Mouse (Mus musculus) forebrain, embryonic 15.5 days (tissue): ENCODE data around the gene Gm10382. TPM values are rescaled to one million over a fixed set of nuclear protein-coding genes. Genes with fewer than 3 reads are reported as not detected.
"Not testable (repeated sequence)": the region's sequence is repeated elsewhere in the genome, so short reads cannot be mapped to it uniquely, and the experiment has no call there.

Source experiments
- ATAC-seq: fragments of 200-750 bp; cut with Nextera tagmentation; replicated peaks from 2 replicates; pipeline ENCODE4 v1.8.0; 2017; ENCODE audit warnings: mild to moderate bottlenecking, moderate TSS enrichment, moderate library complexity
- H3K27ac ChIP-seq: fragments of 300-500 bp; sonication (generic); replicated peaks from 2 replicates; pipeline ENCODE4 v1.5.1; 2015; ENCODE audit warnings: mild to moderate bottlenecking, inconsistent platforms
- H3K27me3 ChIP-seq: fragments of 300-500 bp; sonication (generic); 2 replicates; pipeline ENCODE4 v1.6.1; 2015; ENCODE audit warnings: inconsistent platforms
- H3K36me3 ChIP-seq: fragments of 300-500 bp; sonication (generic); 2 replicates; pipeline ENCODE4 v1.6.1; 2015; ENCODE audit warnings: mild to moderate bottlenecking, inconsistent platforms
- H3K4me1 ChIP-seq: fragments of 300-500 bp; sonication (generic); 2 replicates; pipeline ENCODE4 v1.6.1; 2015; ENCODE audit warnings: inconsistent platforms
- H3K4me2 ChIP-seq: fragments of 300-500 bp; sonication (generic); replicated peaks from 2 replicates; pipeline ENCODE4 v1.6.1; 2015; ENCODE audit warnings: mild to moderate bottlenecking, inconsistent platforms
- H3K4me3 ChIP-seq: fragments of 300-500 bp; sonication (generic); 2 replicates; pipeline ENCODE4 v1.5.1; 2015; ENCODE audit warnings: mild to moderate bottlenecking, inconsistent platforms
- H3K9ac ChIP-seq: fragments of 300-500 bp; sonication (generic); replicated peaks from 2 replicates; pipeline ENCODE4 v1.6.1; 2015; ENCODE audit warnings: mild to moderate bottlenecking, inconsistent platforms
- H3K9me3 ChIP-seq: fragments of 300-500 bp; sonication (generic); 2 replicates; pipeline ENCODE4 v1.6.1; 2016; ENCODE audit warnings: inconsistent platforms
- WGBS: fragments of 180-500 bp; shearing (Covaris S2); methylation state at CpG from one replicate; pipeline ENCODE4 v1.1.7; 2015; ENCODE audit warnings: mixed read lengths; 5-methylcytosine and 5-hydroxymethylcytosine counted together
- polyA plus RNA-seq: library from polyadenylated mRNA; unstranded; fragments of >200 nt; fragmentation: Nextera tagmentation; extraction: Ambion mirVana; gene quantifications from 2 replicates; pipeline ENCODE4 v1.2.1, GENCODE M21; 2015

The Gm10382 gene
- polyA plus RNA-seq, 1 experiment from 2014 or later: 0.55 TPM

DNA sequence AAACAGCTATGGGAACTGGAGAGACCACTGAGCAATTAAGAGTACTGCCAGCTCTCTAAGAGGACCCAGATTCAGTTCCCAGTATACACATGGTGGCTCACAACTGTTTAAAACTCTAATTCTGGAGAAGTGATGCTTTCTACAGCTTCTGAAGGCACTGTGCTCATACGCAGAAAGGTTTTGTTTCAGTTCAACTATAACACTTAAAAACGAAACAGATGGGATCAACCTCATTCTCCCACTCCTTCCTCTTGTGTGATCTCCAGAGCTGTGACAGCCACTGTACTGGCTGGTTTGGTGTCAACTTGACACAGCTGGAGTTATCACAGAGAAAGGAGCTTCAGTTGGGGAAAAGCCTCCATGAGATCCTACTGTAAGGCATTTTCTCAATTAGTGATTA is 13.3 kb upstream of the Gm10382 start:
- H3K27ac ChIP-seq: no peak overlapping the region
- 85% methylated on average over 2 of the region's 2 CpGs for whole genome bisulfite sequencing
- H3K36me3 ChIP-seq: no peaks in the 10 kb centered on the region
- no peaks in the 10 kb centered on the region for H3K27me3 ChIP-seq
- no peak overlapping the region for H3K9ac ChIP-seq
- no peak for ATAC-seq
- H3K9me3 ChIP-seq: no peaks in the 10 kb centered on the region
- no peaks in the 10 kb centered on the region for H3K4me1 ChIP-seq
- no peak overlapping the region for H3K4me3 ChIP-seq
- no peak overlapping the region for H3K4me2 ChIP-seq

DNA sequence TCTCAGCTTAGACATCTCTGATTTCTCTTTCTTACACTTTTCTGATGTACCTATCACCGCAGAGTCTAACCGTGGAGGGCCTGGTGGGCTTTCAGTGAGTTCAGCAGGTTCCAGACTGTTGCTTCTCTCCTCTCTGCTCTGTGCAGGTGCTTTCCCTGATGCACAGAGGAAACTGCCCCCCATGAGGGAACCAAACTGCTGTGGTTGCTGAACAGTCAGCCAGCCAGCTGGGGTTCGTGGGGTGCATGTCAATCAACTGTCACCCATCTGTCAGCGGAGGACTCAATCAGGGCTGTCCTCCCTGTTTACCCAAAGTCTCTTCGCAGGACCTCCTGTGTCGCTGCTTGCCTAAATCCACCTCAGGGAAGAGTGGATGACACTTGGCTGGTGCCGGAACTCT is 11.9 kb upstream of the Gm10382 start:
- H3K9me3 ChIP-seq: no peaks in the 10 kb centered on the region
- no peaks in the 10 kb centered on the region for H3K27me3 ChIP-seq
- H3K4me2 ChIP-seq: no peak overlapping the region
- H3K4me1 ChIP-seq: no peaks in the 10 kb centered on the region
- no peak overlapping the region for H3K4me3 ChIP-seq
- H3K9ac ChIP-seq: no peak overlapping the region
- no peaks in the 10 kb centered on the region for H3K36me3 ChIP-seq
- no peak overlapping the region for H3K27ac ChIP-seq
- 72% methylated on average over 7 of the region's 7 CpGs for WGBS
- ATAC-seq: no peak

DNA sequence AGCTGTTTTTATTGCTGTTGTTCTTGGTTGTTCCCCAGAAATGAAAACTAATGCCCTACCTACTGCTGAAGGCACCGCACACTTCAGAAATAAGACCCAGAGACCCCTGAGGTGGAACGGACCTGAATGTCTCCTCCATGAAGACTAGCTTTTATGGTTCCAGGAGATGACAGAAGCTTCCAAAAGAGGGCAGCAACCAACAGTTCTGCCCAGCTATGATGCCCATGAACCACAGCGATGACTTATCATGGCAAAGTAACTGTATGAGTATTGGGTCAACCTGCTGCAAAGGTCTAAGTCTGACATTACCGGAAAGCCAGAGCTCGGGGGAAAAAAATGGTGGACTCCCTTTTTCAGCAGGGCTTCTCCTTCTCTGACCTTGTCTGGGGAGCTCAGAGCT is 10.2 kb upstream of the Gm10382 start:
- 0 out of 2 replicates have a peak, but pooled peaks cover 4% of the 10 kb centered on the region for H3K4me1 ChIP-seq
- WGBS: 82% methylated on average over 5 of the region's 5 CpGs
- H3K36me3 ChIP-seq: 0 out of 2 replicates have a peak, but pooled peaks cover 3% of the 10 kb centered on the region
- no peaks in the 10 kb centered on the region for H3K9me3 ChIP-seq
- H3K27me3 ChIP-seq: no peaks in the 10 kb centered on the region
- no peak overlapping the region for H3K4me3 ChIP-seq
- no peak overlapping the region for H3K9ac ChIP-seq
- H3K27ac ChIP-seq: no peak overlapping the region
- H3K4me2 ChIP-seq: no peak overlapping the region
- ATAC-seq: no peak

DNA sequence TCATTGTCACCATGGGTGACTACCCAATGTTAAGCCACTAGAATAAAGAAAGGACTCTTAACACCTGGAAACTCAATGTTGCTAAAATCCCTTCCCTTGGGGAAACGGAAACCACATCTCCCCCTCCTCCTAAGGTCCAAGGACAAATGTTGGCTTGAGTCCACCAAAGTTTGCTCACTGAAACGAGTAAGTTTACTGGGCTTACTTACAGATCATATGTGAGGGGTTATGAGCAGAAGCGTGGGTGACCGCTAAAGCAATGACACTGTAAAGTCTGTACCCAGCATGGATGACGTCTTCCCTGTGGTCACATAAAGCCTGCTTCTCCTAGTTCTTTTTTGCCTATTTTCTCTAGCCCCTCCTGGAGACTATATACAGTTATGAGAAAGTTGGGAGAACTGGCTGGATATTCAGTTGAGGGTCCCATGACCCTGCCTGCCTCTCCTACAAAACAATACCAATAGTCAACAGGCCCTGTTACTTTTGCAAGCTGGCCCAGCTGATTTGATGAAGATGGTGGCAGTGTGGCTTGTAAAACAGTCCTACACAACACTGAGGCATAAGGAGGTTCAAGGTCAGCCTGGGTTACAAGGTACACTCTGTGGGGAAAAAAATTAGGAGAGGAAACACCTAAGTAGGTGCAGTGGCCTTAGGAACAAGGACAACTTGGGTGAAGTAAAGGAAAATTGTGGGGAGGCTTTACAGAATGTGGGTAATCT is 7.0 kb upstream of the Gm10382 start:
- ATAC-seq: no peak
- Histone ChIP-seq H3K9ac (no peak overlapping the region), H3K4me1 (peaks cover 23% of the 10 kb centered on the region), H3K9me3 (no peaks in the 10 kb centered on the region), H3K4me2 (no peak overlapping the region), H3K36me3 (peaks cover 22% of the 10 kb centered on the region), H3K4me3 (no peak overlapping the region), H3K27ac (no peak overlapping the region), H3K27me3 (no peaks in the 10 kb centered on the region)
- 77% methylated on average over 5 of the region's 5 CpGs for WGBS

DNA sequence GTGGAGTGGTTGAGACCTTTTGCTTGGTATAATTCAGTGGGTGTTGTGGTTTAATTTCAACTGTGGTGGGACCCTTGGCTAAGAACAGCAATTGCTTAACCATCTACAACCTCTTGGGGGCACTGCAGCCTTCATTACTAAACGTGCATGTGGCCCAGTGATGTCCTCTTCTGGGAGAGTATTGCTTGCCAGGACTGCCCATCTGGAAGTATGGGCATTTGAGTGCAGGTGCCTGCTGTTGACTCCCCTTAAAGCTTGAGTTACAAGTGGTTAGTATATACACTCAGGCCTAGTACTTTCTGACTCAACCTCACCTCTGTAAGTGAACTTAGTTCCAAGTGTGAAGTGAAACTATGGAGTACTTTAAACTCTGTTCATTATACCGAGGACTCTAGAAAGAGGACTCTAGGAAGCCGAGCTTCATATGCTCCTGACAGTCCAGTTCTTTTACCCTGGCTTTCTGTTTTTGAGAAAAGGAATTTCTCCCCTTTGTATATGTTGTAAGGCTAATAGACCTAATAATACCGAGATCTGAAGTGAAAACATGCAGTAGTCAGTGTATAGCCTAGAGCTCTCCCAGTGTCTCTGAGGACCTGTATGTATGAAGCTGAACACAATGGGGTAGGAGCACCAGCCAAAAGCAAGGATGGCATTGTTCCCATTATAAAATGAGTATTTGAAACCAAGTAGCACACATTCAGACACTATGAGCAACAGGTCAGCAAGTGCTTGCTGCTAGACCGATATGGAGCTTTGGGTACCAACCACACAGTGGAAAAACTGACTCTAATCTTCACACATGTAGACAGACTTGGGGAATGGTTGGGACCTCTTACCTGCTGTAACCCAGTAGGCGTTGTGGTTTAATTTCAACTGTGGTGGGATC is 6.2 kb upstream of the Gm10382 start:
- no peak overlapping the region for H3K27ac ChIP-seq
- H3K9ac ChIP-seq: no peak overlapping the region
- peaks cover 23% of the 10 kb centered on the region for H3K4me1 ChIP-seq
- H3K4me3 ChIP-seq: no peak overlapping the region
- peaks cover 22% of the 10 kb centered on the region for H3K36me3 ChIP-seq
- H3K9me3 ChIP-seq: no peaks in the 10 kb centered on the region
- 47% methylated on average over 6 of the region's 6 CpGs for WGBS
- H3K4me2 ChIP-seq: no peak overlapping the region
- no peaks in the 10 kb centered on the region for H3K27me3 ChIP-seq
- 0 out of 2 replicates have a peak, but pooled peaks have one; percentile 43 for ATAC-seq

DNA sequence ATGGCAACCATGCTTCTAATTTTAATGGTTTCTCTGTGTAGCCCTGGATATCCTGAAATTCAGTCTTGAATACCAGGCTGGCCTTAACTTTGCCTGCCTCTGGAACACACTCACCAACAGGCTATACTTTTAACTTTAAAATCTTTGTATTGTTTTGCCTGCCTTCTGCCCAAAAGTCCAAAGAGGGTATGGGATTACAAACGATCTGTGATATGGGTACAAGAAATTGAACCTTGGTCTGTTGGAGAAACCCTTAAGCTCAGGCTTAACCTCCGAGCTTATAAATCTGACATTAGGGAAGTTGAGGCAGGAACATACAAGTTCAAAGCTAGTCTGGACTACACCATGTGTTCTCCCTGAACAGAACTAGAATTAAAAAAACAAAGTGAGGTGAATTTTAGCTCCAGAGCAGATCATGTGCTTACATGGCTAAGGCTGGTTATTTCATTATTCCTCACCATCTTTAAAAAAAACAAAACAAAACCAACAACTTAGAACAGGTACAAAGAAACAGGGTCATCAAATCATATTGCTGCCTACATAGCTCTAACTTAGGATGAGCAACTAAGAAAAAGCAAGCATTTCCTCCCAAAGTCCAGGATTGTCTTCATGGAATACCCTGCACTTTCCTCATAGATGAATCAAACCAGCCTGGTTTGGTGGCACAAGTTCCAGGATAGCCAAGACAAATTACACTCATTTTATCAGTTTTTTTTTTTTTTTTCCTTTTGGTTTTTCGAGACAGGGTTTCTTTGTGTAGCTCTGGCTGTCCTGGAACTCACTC is 5.3 kb upstream of the Gm10382 start:
- Histone ChIP-seq H3K9me3 (no peaks in the 10 kb centered on the region), H3K27me3 (no peaks in the 10 kb centered on the region), H3K9ac (no peak overlapping the region), H3K4me3 (no peak overlapping the region), H3K4me2 (no peak overlapping the region), H3K27ac (no peak overlapping the region), H3K36me3 (peaks cover 22% of the 10 kb centered on the region), H3K4me1 (peaks cover 30% of the 10 kb centered on the region)
- ATAC-seq: no peak
- 77% methylated on average over 3 of the region's 3 CpGs for WGBS

DNA sequence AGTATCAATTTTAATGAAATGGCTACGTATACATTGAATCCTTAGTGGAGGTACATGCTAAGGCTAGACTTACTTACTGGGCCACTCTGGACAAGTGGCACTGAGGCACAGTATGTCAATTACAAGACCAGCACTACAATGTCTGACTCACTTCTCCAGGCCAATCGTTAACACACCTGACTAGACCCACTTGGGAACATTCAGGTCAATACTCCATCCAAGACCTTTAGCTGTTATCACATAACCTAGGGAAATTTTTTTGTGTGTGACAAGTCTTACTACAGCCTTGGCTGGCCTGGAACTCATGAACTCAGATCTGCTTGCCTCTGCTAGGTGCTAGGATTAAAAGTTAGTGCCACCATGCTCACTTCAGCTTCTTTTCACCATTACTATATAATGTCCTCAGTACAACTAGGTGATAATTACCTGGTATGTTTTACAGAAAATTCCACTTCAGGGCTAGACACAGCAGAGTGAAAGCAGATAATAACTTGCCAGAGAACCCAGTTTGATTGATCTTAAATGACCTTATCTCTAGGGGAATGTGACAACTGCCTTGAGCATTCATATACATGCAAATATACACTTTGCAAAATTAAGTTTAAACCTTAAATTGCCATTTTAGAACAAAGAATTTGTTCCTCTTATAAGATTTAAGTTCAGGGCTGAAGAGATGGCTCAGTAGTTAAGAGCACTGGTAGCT is 4.5 kb upstream of the Gm10382 start:
- no peaks in the 10 kb centered on the region for H3K27me3 ChIP-seq
- no peak overlapping the region for H3K4me2 ChIP-seq
- H3K9ac ChIP-seq: no peak overlapping the region
- H3K4me1 ChIP-seq: peaks cover 30% of the 10 kb centered on the region
- peaks cover 22% of the 10 kb centered on the region for H3K36me3 ChIP-seq
- no peak for ATAC-seq
- H3K9me3 ChIP-seq: no peaks in the 10 kb centered on the region
- no peak overlapping the region for H3K4me3 ChIP-seq
- 86% methylated on average over 2 of the region's 2 CpGs for WGBS
- no peak overlapping the region for H3K27ac ChIP-seq

DNA sequence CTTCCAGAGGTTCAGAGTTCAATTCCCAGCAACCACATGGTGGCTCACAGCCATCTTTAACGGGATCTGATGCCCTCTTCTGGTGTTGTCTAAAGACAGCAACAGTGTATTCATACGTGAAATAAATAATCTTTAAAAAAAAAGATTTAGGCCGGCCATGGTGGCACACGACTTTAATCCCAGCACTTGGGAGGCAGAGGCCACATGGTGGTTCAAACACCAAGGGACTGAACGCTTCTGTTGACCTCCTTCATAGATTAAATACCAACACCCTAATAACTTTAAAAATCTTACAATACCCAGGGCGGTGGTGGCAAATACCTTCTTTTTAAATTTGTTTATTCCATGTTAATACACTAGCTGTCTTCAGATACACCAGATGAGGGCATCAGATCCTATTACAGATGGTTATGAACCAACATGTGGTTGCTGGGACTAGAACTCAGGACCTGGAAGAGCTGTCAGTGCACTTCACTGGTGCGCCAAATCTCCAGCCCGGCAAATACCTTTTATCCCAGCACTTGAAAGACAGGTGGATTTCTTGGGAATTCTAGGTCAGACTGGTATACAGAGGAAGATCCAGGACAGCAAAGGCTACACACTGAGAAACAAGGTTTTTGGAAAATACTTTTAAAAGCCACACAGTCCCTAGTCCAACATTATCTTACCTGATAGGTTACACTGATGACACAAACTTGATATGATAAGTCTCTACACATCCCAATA is 3.7 kb upstream of the Gm10382 start:
- ATAC-seq: no peak
- 74% methylated on average over 8 of the region's 8 CpGs for WGBS
- Histone ChIP-seq H3K27me3 (no peaks in the 10 kb centered on the region), H3K9ac (no peak overlapping the region), H3K4me2 (no peak overlapping the region), H3K36me3 (peaks cover 22% of the 10 kb centered on the region), H3K9me3 (no peaks in the 10 kb centered on the region), H3K4me3 (no peak overlapping the region), H3K4me1 (peaks cover 35% of the 10 kb centered on the region), H3K27ac (no peak overlapping the region)

DNA sequence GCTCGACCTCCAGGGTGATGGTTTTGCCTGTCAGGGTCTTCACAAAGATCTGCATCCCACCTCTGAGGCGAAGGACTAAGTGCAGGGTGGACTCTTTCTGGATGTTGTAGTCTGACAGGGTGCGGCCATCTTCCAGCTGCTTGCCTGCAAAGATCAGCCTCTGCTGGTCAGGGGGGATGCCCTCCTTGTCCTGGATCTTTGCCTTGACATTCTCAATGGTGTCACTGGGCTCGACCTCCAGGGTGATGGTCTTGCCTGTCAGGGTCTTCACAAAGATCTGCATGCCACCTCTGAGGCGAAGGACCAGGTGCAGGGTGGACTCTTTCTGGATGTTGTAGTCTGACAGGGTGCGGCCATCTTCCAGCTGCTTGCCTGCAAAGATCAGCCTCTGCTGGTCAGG is 1.8 kb upstream of the Gm10382 start:
- WGBS: 94% methylated on average over 5 of the region's 6 CpGs
- H3K9ac ChIP-seq, H3K4me3 ChIP-seq, H3K9me3 ChIP-seq, H3K27ac ChIP-seq, H3K27me3 ChIP-seq, H3K4me2 ChIP-seq, ATAC-seq: not testable (repeated sequence)
- Histone ChIP-seq H3K4me1 (peaks cover 50% of the 10 kb centered on the region), H3K36me3 (peaks cover 22% of the 10 kb centered on the region)

DNA sequence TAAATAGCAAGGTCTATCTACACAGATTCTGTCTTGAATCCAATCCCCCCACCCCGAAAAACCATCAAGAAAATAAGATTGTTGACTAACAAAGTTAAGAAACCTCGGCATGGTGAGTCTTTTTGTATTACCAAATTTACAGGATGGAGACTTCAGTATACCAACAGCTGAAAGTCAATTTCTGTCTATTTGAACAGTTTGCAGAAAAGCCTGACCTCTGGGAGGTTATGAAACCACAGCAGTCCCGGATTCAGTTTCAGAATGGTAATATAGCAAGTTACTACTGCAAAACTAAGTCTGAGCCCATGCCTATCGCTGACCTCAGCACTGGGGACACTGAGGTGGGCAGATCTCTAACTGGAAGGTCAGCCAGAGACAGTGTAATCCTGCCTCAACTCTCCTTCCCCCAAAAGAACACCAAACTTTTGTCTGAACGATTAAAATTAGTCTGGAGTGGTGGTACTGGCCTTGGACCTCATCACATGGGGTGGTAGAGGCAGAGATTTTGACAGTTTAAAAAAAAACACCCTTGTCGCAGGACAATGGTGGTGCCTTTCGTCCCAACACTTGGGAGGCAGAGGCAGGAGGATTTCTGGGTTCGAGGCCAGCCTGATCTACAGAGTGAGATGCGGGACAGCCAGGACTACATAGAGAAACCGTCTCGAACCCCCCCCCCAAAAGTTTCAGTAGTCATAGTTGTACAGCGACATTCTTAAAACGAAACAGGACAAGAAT is 597 bp upstream of the Gm10382 start:
- no peaks in the 10 kb centered on the region for H3K27me3 ChIP-seq
- ATAC-seq: no peak

More for the DNA sequence above, 597 bp upstream of the Gm10382 start:
- Histone ChIP-seq H3K9me3 (no peaks in the 10 kb centered on the region), H3K36me3 (peaks cover 22% of the 10 kb centered on the region), H3K27ac (peak overlapping the region; percentile 98; the same call in 1 of the 2 replicates), H3K4me1 (peaks cover 57% of the 10 kb centered on the region), H3K9ac (peak overlapping the region; percentile 100), H3K4me2 (peak overlapping the region; percentile 68), H3K4me3 (peak overlapping the region; percentile 100)
- WGBS: 27% methylated on average over 13 of the region's 13 CpGs
